Mouse (Mus musculus) forelimb bud, embryonic 11.5 days (tissue): ENCODE data around the gene Ankrd23.

Source experiments
- DNase-seq: peaks from one replicate; pipeline ENCODE4 v3.0.0-alpha.2; 2012; ENCODE audit warnings: low read depth, low spot score

The Ankrd23 gene

GRCm38 (mm10) chr1:36563632-36564031 lies 26.9 kb upstream of the Ankrd23 start:
- no peak for DNase-seq

- no peak for DNase-seq
These were observed 26.5 kb upstream of the Ankrd23 start for GRCm38 (mm10) chr1:36563197-36563596.

- no peak for DNase-seq
These were observed 25.7 kb upstream of the Ankrd23 start for GRCm38 (mm10) chr1:36562388-36562787.

- DNase-seq: no peak
These were observed 24.2 kb upstream of the Ankrd23 start for GRCm38 (mm10) chr1:36560903-36561302.

GRCm38 (mm10) chr1:36559888-36560287 lies 23.2 kb upstream of the Ankrd23 start:
- DNase-seq: no peak

GRCm38 (mm10) chr1:36559256-36559655 lies 22.6 kb upstream of the Ankrd23 start:
- DNase-seq: no peak

GRCm38 (mm10) chr1:36558031-36558993 lies 21.6 kb upstream of the Ankrd23 start, which contains the start of gene Sema4c:
Gene Sema4c, minus strand, starts transcription at chr1:36558349.
- peak; percentile 91 for DNase-seq

GRCm38 (mm10) chr1:36557457-36558011 lies 20.9 kb upstream of the Ankrd23 start:
- no peak for DNase-seq

GRCm38 (mm10) chr1:36556553-36557456 lies 20.1 kb upstream of the Ankrd23 start:
- peak; percentile 94 for DNase-seq

- no peak for DNase-seq
These were observed 19.2 kb upstream of the Ankrd23 start for GRCm38 (mm10) chr1:36555798-36556395.

GRCm38 (mm10) chr1:36554633-36555399 lies 18.1 kb upstream of the Ankrd23 start:
- no peak for DNase-seq

GRCm38 (mm10) chr1:36552506-36552905 lies 15.8 kb upstream of the Ankrd23 start:
- DNase-seq: no peak

- no peak for DNase-seq
These were observed 15.2 kb upstream of the Ankrd23 start for GRCm38 (mm10) chr1:36551904-36552303.

GRCm38 (mm10) chr1:36550075-36550863 lies 13.6 kb upstream of the Ankrd23 start:
- no peak for DNase-seq

- no peak for DNase-seq
These were observed 12.8 kb upstream of the Ankrd23 start for GRCm38 (mm10) chr1:36549491-36549890.

GRCm38 (mm10) chr1:36548771-36549170 lies 12.1 kb upstream of the Ankrd23 start:
- no peak for DNase-seq

- DNase-seq: peak; percentile 43
These were observed 11.4 kb upstream of the Ankrd23 start for GRCm38 (mm10) chr1:36547981-36548598.

- DNase-seq: peak; percentile 99
These were observed 10.3 kb upstream of the Ankrd23 start, which contains the start of gene Ankrd39 for GRCm38 (mm10) chr1:36546888-36547471. Gene Ankrd39, minus strand, starts transcription at chr1:36547445.
